Mouse (Mus musculus): ENCODE measurements around the gene Xlr4c.
A peak's percentile ranks its signal among the peaks of the same experiment; 100 is the strongest.
"Not testable (repeated sequence)": the region's sequence is repeated elsewhere in the genome, so short reads cannot be mapped to it uniquely, and the experiment has no call there.

Xlr4c gene

GRCm38 (mm10) chrX:73242821-73243325 lies at the start of gene Xlr4c:
Gene Xlr4c, minus strand, starts transcription at chrX:73243130.
- DNase-seq (ENCODE audit: low spot score in 2 of 2): not testable (repeated sequence)

- DNase-seq (ENCODE audit: low spot score in 2 of 2): not testable (repeated sequence)
Observed at GRCm38 (mm10) chrX:73265270-73265669, 22.3 kb upstream of the Xlr4c start, which contains the start of gene Xlr3c. Gene Xlr3c, minus strand, starts transcription at chrX:73265390.

GRCm38 (mm10) chrX:73262428-73262827 lies 19.5 kb upstream of the Xlr4c start:
- not testable (repeated sequence) for DNase-seq (ENCODE audit: low spot score in 2 of 2)

- DNase-seq (ENCODE audit: low spot score in 2 of 2): no peak
Observed at GRCm38 (mm10) chrX:73229288-73229687, 13.6 kb downstream of the Xlr4c start.

GRCm38 (mm10) chrX:73228606-73229214 lies 14.2 kb downstream of the Xlr4c start:
- peak; percentile 62 to 64 for DNase-seq (ENCODE audit: low spot score in 2 of 2)

- peak; percentile 79 to 87 for DNase-seq (ENCODE audit: low spot score in 2 of 2)
Observed at GRCm38 (mm10) chrX:73227914-73228605, 14.9 kb downstream of the Xlr4c start, which contains the start of gene F8a. Gene F8a, plus strand, starts transcription at chrX:73228291.

- DNase-seq (ENCODE audit: low spot score in 2 of 2): no peak
Observed at GRCm38 (mm10) chrX:73225365-73225764, 17.6 kb downstream of the Xlr4c start.

GRCm38 (mm10) chrX:73213819-73214564 lies 28.9 kb downstream of the Xlr4c start, which contains the start of gene Xlr4b:
Gene Xlr4b, plus strand, starts transcription at chrX:73214333.
- DNase-seq (ENCODE audit: low spot score in 2 of 2): not testable (repeated sequence)

GRCm38 (mm10) chrX:73191934-73192333 lies 51.0 kb downstream of the Xlr4c start, which contains the start of gene Xlr3b:
Gene Xlr3b, plus strand, starts transcription at chrX:73192207.
- peak in 1 of 2 experiments; percentile 35 for DNase-seq (ENCODE audit: low spot score in 2 of 2)

Data from right cerebral cortex, postnatal 10 days (tissue).